In the genomic region with DNA sequence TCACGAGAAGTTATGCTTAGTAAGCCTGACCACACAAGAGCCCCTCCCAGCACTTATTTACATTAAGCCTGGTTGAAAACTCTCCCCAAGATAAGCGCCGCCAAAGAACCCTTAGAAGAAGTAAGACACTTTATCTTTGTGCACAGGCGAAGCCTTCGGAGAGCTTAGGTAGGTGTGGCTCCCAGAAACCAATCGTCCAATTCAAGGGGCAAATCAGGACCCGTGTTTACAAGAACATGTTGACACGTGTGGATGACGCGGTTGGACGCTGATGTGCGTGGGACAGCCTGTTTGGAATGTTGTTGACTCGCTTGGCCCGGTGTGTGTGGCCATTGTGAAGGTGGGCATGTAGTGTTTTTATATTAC, we compare ENCODE assay signal across 8 mouse cellular contexts. TPM values are rescaled to one million over a fixed set of nuclear protein-coding genes. Genes with fewer than 3 reads are reported as not detected.
DNase-seq lines count a peak whose midpoint lies in the region; ATAC-seq and TF ChIP-seq lines count a peak whose summit lies in the region.

No protein-coding gene starts in this region.

- H3K4me2 ChIP-seq in CH12.LX (ENCODE audit: insufficient read depth, low read depth, poor library complexity, severe bottlenecking): peak overlapping the region; percentile 27
- H3K4me2 ChIP-seq in stomach, embryonic 14.5 days (replicated peaks; ENCODE audit: low read depth, low read length): peak overlapping the region; percentile 86

- H3K27me3 ChIP-seq in CH12.LX (replicated peaks): peaks cover 4% of the 10 kb centered on the region
- H3K27me3 ChIP-seq in forebrain, embryonic 10.5 days (ENCODE audit: poor library complexity, severe bottlenecking): peaks cover 16% of the 10 kb centered on the region
- H3K27me3 ChIP-seq in liver, adult 2 months (ENCODE audit: control insufficient read depth, insufficient read depth, low read length): no peaks in the 10 kb centered on the region
- no peaks in the 10 kb centered on the region for H3K27me3 ChIP-seq in stomach, embryonic 14.5 days (ENCODE audit: control insufficient read depth, insufficient read depth, low read length)

- no peak for TF ChIP-seq CTCF in gastrocnemius, adult 2 months (IDR thresholded peaks at IDR 0.05)
- no peak for TF ChIP-seq CTCF in CH12.LX (conservative IDR thresholded peaks at IDR 0.05 in 1 of 2, IDR thresholded peaks at IDR 0.05 in 1 of 2; ENCODE audit: low read depth in 2 of 2, low read length in 2 of 2)
- no peak for TF ChIP-seq CTCF in liver, adult 2 months (IDR thresholded peaks at IDR 0.05; ENCODE audit: low read depth, low read length)

- H3K9ac ChIP-seq in CH12.LX (ENCODE audit: insufficient read depth, low read depth): peak overlapping the region; percentile 2; the same call in 1 of the 2 replicates
- peak overlapping the region; percentile 40 for H3K9ac ChIP-seq in liver, adult 2 months (ENCODE audit: low read depth, low read length)
- no peak overlapping the region for H3K9ac ChIP-seq in stomach, embryonic 14.5 days (replicated peaks; ENCODE audit: low read depth, low read length)

- peaks cover 12 to 57% of the 10 kb centered on the region in 2 experiments for H3K4me1 ChIP-seq in CH12.LX (ENCODE audit: control insufficient read depth in 1 of 2, insufficient read depth in 2 of 2)
- peaks cover 17% of the 10 kb centered on the region for H3K4me1 ChIP-seq in forebrain, embryonic 10.5 days
- H3K4me1 ChIP-seq in liver, adult 2 months (ENCODE audit: control insufficient read depth, insufficient read depth, low read length): peaks cover 14% of the 10 kb centered on the region
- H3K4me1 ChIP-seq in stomach, embryonic 14.5 days (ENCODE audit: control insufficient read depth, insufficient read depth, low read length): no peaks in the 10 kb centered on the region

- no peaks in the 10 kb centered on the region for H3K9me3 ChIP-seq in CH12.LX (replicated peaks; ENCODE audit: low read length)
- no peaks in the 10 kb centered on the region for H3K9me3 ChIP-seq in forebrain, embryonic 10.5 days
- no peaks in the 10 kb centered on the region for H3K9me3 ChIP-seq in stomach, embryonic 14.5 days (ENCODE audit: control insufficient read depth, low read depth, low read length)

- intact Hi-C loops in gastrocnemius, adult 2 months (cut with DNase I): loop anchor here (1.0 to 5.0 kb wide), 2 partner anchors 46 to 49 kb away; a partner anchor contains a TSS
- intact Hi-C loops in gastrocnemius, postnatal 36 days (cut with DNase I): no loop called here

- H3K79me2 ChIP-seq in CH12.LX (replicated peaks; ENCODE audit: control insufficient read depth, extremely low read depth, insufficient read depth, poor library complexity, severe bottlenecking): no peaks in the 10 kb centered on the region
- peaks cover 22% of the 10 kb centered on the region; the same call in 1 of the 2 replicates for H3K79me2 ChIP-seq in liver, adult 2 months (ENCODE audit: control insufficient read depth, insufficient read depth, low read length)

- no peak for TF ChIP-seq POLR2A in CH12.LX (IDR thresholded peaks at IDR 0.05; ENCODE audit: low read depth, low read length)
- TF ChIP-seq POLR2A in liver, adult 2 months (IDR thresholded peaks at IDR 0.05; ENCODE audit: extremely low read depth, insufficient read depth, low read length): no peak

- peak; percentile 79 for ATAC-seq in stomach, embryonic 14.5 days (ENCODE audit: insufficient number of reproducible peaks, insufficient read depth, low FRiP score, low read depth)

- dilution Hi-C loops in CH12.LX (cut with MboI; ENCODE audit: extremely low pct_ligation_motif_present, extremely low pct_unique_long_range_greater_than_20kb, low sequenced_read_pairs): no loop called here

- H3K36me3 ChIP-seq in CH12.LX (replicated peaks in 1 of 2; ENCODE audit: control insufficient read depth in 1 of 2, insufficient read depth in 1 of 2, low read length in 1 of 2): no peaks in the 10 kb centered on the region
- no peaks in the 10 kb centered on the region for H3K36me3 ChIP-seq in forebrain, embryonic 10.5 days (replicated peaks)
- H3K36me3 ChIP-seq in liver, adult 2 months (ENCODE audit: control insufficient read depth, insufficient read depth, low read length): no peaks in the 10 kb centered on the region
- no peaks in the 10 kb centered on the region for H3K36me3 ChIP-seq in stomach, embryonic 14.5 days (ENCODE audit: control insufficient read depth, insufficient read depth, low read length)

- H3K4me3 ChIP-seq in gastrocnemius, adult 2 months: peak overlapping the region; percentile 83
- peak overlapping the region; percentile 69 to 93 (median 77) for H3K4me3 ChIP-seq in CH12.LX (replicated peaks in 1 of 3; ENCODE audit: low read depth in 2 of 3, low read length in 2 of 3, poor library complexity in 1 of 3)
- H3K4me3 ChIP-seq in forebrain, embryonic 10.5 days: peak overlapping the region; percentile 89
- H3K4me3 ChIP-seq in liver, adult 2 months (ENCODE audit: insufficient read depth, low read depth, low read length): peak overlapping the region; percentile 47
- H3K4me3 ChIP-seq in stomach, embryonic 14.5 days (ENCODE audit: low read depth, low read length): peak overlapping the region; percentile 88

- no peak for TF ChIP-seq EP300 in CH12.LX (IDR thresholded peaks at IDR 0.05; ENCODE audit: low read length)

- no peak for TF ChIP-seq RAD21 in CH12.LX (IDR thresholded peaks at IDR 0.05; ENCODE audit: low read depth, low read length)

- H3K27ac ChIP-seq in gastrocnemius, adult 2 months: peak overlapping the region; percentile 100
- H3K27ac ChIP-seq in CH12.LX (ENCODE audit: insufficient read depth, low read depth): no peak overlapping the region
- H3K27ac ChIP-seq in forebrain, embryonic 10.5 days: peak overlapping the region; percentile 93; the same call in 1 of the 2 replicates
- peak overlapping the region; percentile 65 for H3K27ac ChIP-seq in liver, adult 2 months (replicated peaks; ENCODE audit: insufficient read depth, low read depth, low read length)
- no peak overlapping the region; the same call in 1 of the 2 replicates for H3K27ac ChIP-seq in stomach, embryonic 14.5 days (ENCODE audit: low read length)

- no peak for DNase-seq in gastrocnemius, adult 2 months
- DNase-seq in gastrocnemius, postnatal 36 days: no peak
- peak; percentile 75 for DNase-seq in CH12.LX (ENCODE audit: extremely low read depth)
- DNase-seq in forebrain, embryonic 10.5 days (ENCODE audit: extremely low spot score, low spot score): no peak
- peak; percentile 90 for DNase-seq in liver, adult 2 months (ENCODE audit: extremely low read depth, low read depth, low spot score)
- no peak for DNase-seq in spleen, postnatal 14 days (ENCODE audit: low spot score in 2 of 2)
- no peak for DNase-seq in ovary, adult 18-20 months (ENCODE audit: low spot score)

- in situ Hi-C loops in CH12.LX (cut with MboI; ENCODE audit: low pct_ligation_motif_present, low pct_unique_long_range_greater_than_20kb, low sequenced_read_pairs): no loop called here

- under 1% methylated on average over 14 of the region's 14 CpGs for WGBS in forebrain, embryonic 10.5 days
- WGBS in liver, adult 2 months: 0% methylated on average over 14 of the region's 14 CpGs
- 1% methylated on average over 14 of the region's 14 CpGs for WGBS in stomach, embryonic 14.5 days

TF ChIP-seq in CH12.LX, 34 proteins besides CTCF, POLR2A, EP300 and RAD21:
- no peak for TF ChIP-seq RCOR1 (conservative IDR thresholded peaks at IDR 0.05; ENCODE audit: low read depth, low read length)
- peak; percentile 90 for TF ChIP-seq MAX (IDR thresholded peaks at IDR 0.05; ENCODE audit: low read length)
- peak; percentile 87 for TF ChIP-seq BHLHE40 (IDR thresholded peaks at IDR 0.05; ENCODE audit: low read depth, low read length)
- no peak for TF ChIP-seq USF1 (IDR thresholded peaks at IDR 0.05; ENCODE audit: low read depth, low read length)
- TF ChIP-seq SIN3A (IDR thresholded peaks at IDR 0.05; ENCODE audit: low read length): peak; percentile 70
- no peak for TF ChIP-seq IRF4 (IDR thresholded peaks at IDR 0.05; ENCODE audit: low read depth, low read length)
- peak; percentile 73; the same call in 1 of the 2 replicates for TF ChIP-seq MXI1 (IDR thresholded peaks at IDR 0.05; ENCODE audit: low read depth, low read length)
- no peak for TF ChIP-seq MYC (IDR thresholded peaks at IDR 0.05; ENCODE audit: low read depth, low read length)
- no peak for TF ChIP-seq TBP (conservative IDR thresholded peaks at IDR 0.05; ENCODE audit: low read depth, low read length)
- TF ChIP-seq CHD2 (IDR thresholded peaks at IDR 0.05; ENCODE audit: low read length): no peak

RNA-seq across cellular contexts. Expression of a gene that starts 0.4 kb away (rescaled TPM):
- 10 to 100 TPM; 45.4 to 55.7 TPM for total RNA-seq in gastrocnemius, adult 2 months (2021)
- total RNA-seq in gastrocnemius, postnatal 36 days (2021): 10 to 100 TPM; 55.9 to 65.8 TPM
- total RNA-seq in CH12.LX (2012; rRNA removed) (2.1 and 2.9 TPM in 2 replicates), CH12.LX (2014; rRNA removed) (6.0 and 6.5 TPM in 2 replicates)
- polyA plus RNA-seq in CH12.LX (2012; ENCODE audit: insufficient read length, low read depth): 2.4 and 2.6 TPM in 2 replicates
- polyA plus RNA-seq in forebrain, embryonic 10.5 days (2016; fragmentation: Nextera tagmentation; extraction: Ambion mirVana): 2.0 and 2.6 TPM in 2 replicates
- 30.8 and 36.5 TPM in 2 replicates for total RNA-seq in liver, adult 2 months (2014; rRNA removed)
- polyA plus RNA-seq in liver, adult 2 months (2012; rRNA removed): 20.6 and 21.6 TPM in 2 replicates
- 14.7 and 14.9 TPM in 2 replicates for polyA plus RNA-seq in stomach, embryonic 14.5 days (2014; fragmentation: Nextera tagmentation; extraction: Ambion mirVana)

RNA-seq across cellular contexts. Expression of a gene that starts 42.1 kb away (rescaled TPM):
- total RNA-seq in gastrocnemius, adult 2 months (2021): 10 to 100 TPM in 1 of 2 experiments, 1 to 10 TPM in 1; 7.5 to 10.6 TPM
- 10 to 100 TPM; 12.7 to 13.8 TPM for total RNA-seq in gastrocnemius, postnatal 36 days (2021)
- total RNA-seq in CH12.LX (2012; rRNA removed) (35.0 and 40.6 TPM in 2 replicates), CH12.LX (2014; rRNA removed) (24.4 and 25.2 TPM in 2 replicates)
- polyA plus RNA-seq in CH12.LX (2012; ENCODE audit: insufficient read length, low read depth): 66.6 and 71.2 TPM in 2 replicates
- 50.5 and 50.7 TPM in 2 replicates for polyA plus RNA-seq in forebrain, embryonic 10.5 days (2016; fragmentation: Nextera tagmentation; extraction: Ambion mirVana)
- total RNA-seq in liver, adult 2 months (2014; rRNA removed): 0.83 and 1.5 TPM in 2 replicates
- 1.5 TPM in 2 replicates for polyA plus RNA-seq in liver, adult 2 months (2012; rRNA removed)
- polyA plus RNA-seq in stomach, embryonic 14.5 days (2014; fragmentation: Nextera tagmentation; extraction: Ambion mirVana): 89.3 and 114 TPM in 2 replicates

RNA-seq across cellular contexts. Expression of a gene that starts 46.1 kb away (rescaled TPM):
- 10 to 100 TPM in 1 of 2 experiments, 1 to 10 TPM in 1; 9.3 to 13.3 TPM for total RNA-seq in gastrocnemius, adult 2 months (2021)
- 10 to 100 TPM in 1 of 2 experiments, 1 to 10 TPM in 1; 8.2 to 10.9 TPM for total RNA-seq in gastrocnemius, postnatal 36 days (2021)
- total RNA-seq in CH12.LX (2012; rRNA removed) (13.0 and 14.1 TPM in 2 replicates), CH12.LX (2014; rRNA removed) (15.5 and 16.3 TPM in 2 replicates)
- 20.8 and 26.5 TPM in 2 replicates for polyA plus RNA-seq in CH12.LX (2012; ENCODE audit: insufficient read length, low read depth)
- 17.6 and 18.2 TPM in 2 replicates for polyA plus RNA-seq in forebrain, embryonic 10.5 days (2016; fragmentation: Nextera tagmentation; extraction: Ambion mirVana)
- 9.5 and 10.7 TPM in 2 replicates for total RNA-seq in liver, adult 2 months (2014; rRNA removed)
- 2.7 and 3.2 TPM in 2 replicates for polyA plus RNA-seq in liver, adult 2 months (2012; rRNA removed)
- 13.7 and 16.9 TPM in 2 replicates for polyA plus RNA-seq in stomach, embryonic 14.5 days (2014; fragmentation: Nextera tagmentation; extraction: Ambion mirVana)

Comparison
In these comparisons a context has a peak if more than half of its experiments do, and no peak if none do; other contexts are left out.
1. DNase-seq: peak in CH12.LX (single experiment) and liver, adult 2 months (single experiment); none in gastrocnemius, adult 2 months (single experiment), gastrocnemius, postnatal 36 days (0 of 2), forebrain, embryonic 10.5 days (single experiment), spleen, postnatal 14 days (0 of 2) and ovary, adult 18-20 months (single experiment).
2. H3K27ac ChIP-seq: peak in gastrocnemius, adult 2 months (single experiment), forebrain, embryonic 10.5 days (single experiment) and liver, adult 2 months (single experiment); none in CH12.LX (single experiment) and stomach, embryonic 14.5 days (single experiment).
3. Peak in every context shown above with its lines, with median percentiles within 50 percentile points of each other: H3K4me3 ChIP-seq.